Comparison of ENCODE assay signal across 12 mouse cellular contexts in genomic region chr7:110740188-110740587, GRCm38 (mm10). TPM values are rescaled to one million over a fixed set of nuclear protein-coding genes. Genes with fewer than 3 reads are reported as not detected.
DNase-seq lines count a peak whose midpoint lies in the region; ATAC-seq lines count a peak whose summit lies in the region.
"Had no signal": no experiment of that assay in that cellular context is flagged by ENCODE, and none has a peak within 500 bp of the region (broad histone marks: within the 10 kb centered on the region; RNA-seq: fewer than 3 reads in every experiment).

No protein-coding gene starts in this region.

- H3K9ac ChIP-seq in kidney, embryonic 15.5 days = no peak overlapping the region
- H3K9ac ChIP-seq in kidney, embryonic 14.5 days (ENCODE audit: low read depth, low read length) = no peak overlapping the region
- H3K9ac ChIP-seq in embryonic facial prominence, embryonic 15.5 days = no peak overlapping the region
- H3K9ac ChIP-seq: heart, embryonic 13.5 days; liver, embryonic 12.5 days had no signal

- no peak overlapping the region for H3K4me2 ChIP-seq in kidney, embryonic 15.5 days
- no peak overlapping the region for H3K4me2 ChIP-seq in kidney, embryonic 14.5 days (replicated peaks; ENCODE audit: low read depth, low read length)
- no peak overlapping the region for H3K4me2 ChIP-seq in embryonic facial prominence, embryonic 15.5 days (replicated peaks)
- H3K4me2 ChIP-seq: heart, embryonic 13.5 days; liver, embryonic 12.5 days had no signal

- H3K4me1 ChIP-seq in kidney, embryonic 15.5 days = peaks cover 29% of the 10 kb centered on the region
- H3K4me1 ChIP-seq in kidney, embryonic 14.5 days (ENCODE audit: control insufficient read depth, insufficient read depth, low read length) = peaks cover 14% of the 10 kb centered on the region
- peaks cover 13% of the 10 kb centered on the region for H3K4me1 ChIP-seq in embryonic facial prominence, embryonic 15.5 days
- 0 out of 2 replicates have a peak, but pooled peaks cover 4% of the 10 kb centered on the region for H3K4me1 ChIP-seq in heart, embryonic 10.5 days
- H3K4me1 ChIP-seq: liver, embryonic 12.5 days had no signal

- H3K36me3 ChIP-seq in kidney, embryonic 15.5 days = no peaks in the 10 kb centered on the region
- H3K36me3 ChIP-seq in kidney, embryonic 14.5 days (ENCODE audit: control insufficient read depth, insufficient read depth, low read length) = no peaks in the 10 kb centered on the region
- no peaks in the 10 kb centered on the region for H3K36me3 ChIP-seq in embryonic facial prominence, embryonic 15.5 days
- no peaks in the 10 kb centered on the region for H3K36me3 ChIP-seq in heart, embryonic 10.5 days
- H3K36me3 ChIP-seq: heart, embryonic 13.5 days; liver, embryonic 12.5 days had no signal

- no peaks in the 10 kb centered on the region; the same call in 1 of the 2 replicates for H3K9me3 ChIP-seq in kidney, embryonic 15.5 days (replicated peaks)
- H3K9me3 ChIP-seq in kidney, embryonic 14.5 days (ENCODE audit: control insufficient read depth, low read length) = no peaks in the 10 kb centered on the region
- H3K9me3 ChIP-seq in embryonic facial prominence, embryonic 15.5 days (replicated peaks) = no peaks in the 10 kb centered on the region
- no peaks in the 10 kb centered on the region for H3K9me3 ChIP-seq in heart, embryonic 10.5 days

- DNase-seq in Muller cell, postnatal 12 days (ENCODE audit: inconsistent ontology term) = peak; percentile 57
- DNase-seq in lung, postnatal 10 days = peak; percentile 41
- DNase-seq in heart, embryonic 10.5 days (ENCODE audit: low spot score) = no peak
- no peak for DNase-seq in urinary bladder, adult 2 months (ENCODE audit: low spot score)
- no peak for DNase-seq in frontal cortex, postnatal 10 days (ENCODE audit: low spot score in 2 of 2)
- DNase-seq: kidney, adult 11 months; right cerebral cortex, postnatal 25 days had no signal

- H3K4me3 ChIP-seq in kidney, embryonic 15.5 days (replicated peaks) = no peak overlapping the region
- H3K4me3 ChIP-seq in kidney, embryonic 14.5 days (ENCODE audit: low read length) = no peak overlapping the region
- no peak overlapping the region for H3K4me3 ChIP-seq in embryonic facial prominence, embryonic 15.5 days (replicated peaks)
- no peak overlapping the region for H3K4me3 ChIP-seq in heart, embryonic 10.5 days
- H3K4me3 ChIP-seq: heart, embryonic 13.5 days; liver, embryonic 12.5 days had no signal

- no peaks in the 10 kb centered on the region for H3K27me3 ChIP-seq in kidney, embryonic 15.5 days
- H3K27me3 ChIP-seq in kidney, embryonic 14.5 days (ENCODE audit: control insufficient read depth, insufficient read depth, low read length) = no peaks in the 10 kb centered on the region
- H3K27me3 ChIP-seq in embryonic facial prominence, embryonic 15.5 days = no peaks in the 10 kb centered on the region
- H3K27me3 ChIP-seq in heart, embryonic 10.5 days (ENCODE audit: insufficient read depth, poor library complexity, severe bottlenecking) = no peaks in the 10 kb centered on the region
- H3K27me3 ChIP-seq: heart, embryonic 13.5 days had no signal

- 57% methylated on average over 2 of the region's 2 CpGs for WGBS in kidney, embryonic 15.5 days
- WGBS in kidney, embryonic 14.5 days = 51% methylated on average over 2 of the region's 2 CpGs
- 39% methylated on average over 2 of the region's 2 CpGs for WGBS in embryonic facial prominence, embryonic 15.5 days
- 28% methylated on average over 2 of the region's 2 CpGs for WGBS in heart, embryonic 10.5 days

- no peak for ATAC-seq in kidney, embryonic 15.5 days (replicated peaks; ENCODE audit: low FRiP score)
- ATAC-seq in kidney, embryonic 14.5 days (ENCODE audit: low FRiP score, low TSS enrichment) = no peak
- no peak for ATAC-seq in embryonic facial prominence, embryonic 15.5 days (ENCODE audit: insufficient number of reproducible peaks, low FRiP score, low TSS enrichment, low read depth)
- ATAC-seq: liver, embryonic 12.5 days had no signal

- H3K27ac ChIP-seq in kidney, embryonic 15.5 days = peak overlapping the region; percentile 22; the same call in 1 of the 2 replicates
- no peak overlapping the region for H3K27ac ChIP-seq in kidney, embryonic 14.5 days (ENCODE audit: low read depth, low read length)
- H3K27ac ChIP-seq in embryonic facial prominence, embryonic 15.5 days (replicated peaks) = peak overlapping the region; percentile 58; the same call in 1 of the 2 replicates
- H3K27ac ChIP-seq in heart, embryonic 10.5 days = no peak overlapping the region
- H3K27ac ChIP-seq: heart, embryonic 13.5 days; liver, embryonic 12.5 days had no signal

RNA-seq across cellular contexts. Expression of gene Ampd3, which starts 27.8 kb away (rescaled TPM):
- 7.1 and 9.8 TPM in 2 replicates for polyA plus RNA-seq in kidney, embryonic 15.5 days (2015; fragmentation: Nextera tagmentation; extraction: Ambion mirVana)
- 3.2 and 4.5 TPM in 2 replicates for polyA plus RNA-seq in kidney, embryonic 14.5 days (2014; fragmentation: Nextera tagmentation; extraction: Ambion mirVana)
- 10.6 and 11.1 TPM in 2 replicates for polyA plus RNA-seq in embryonic facial prominence, embryonic 15.5 days (2015; fragmentation: Nextera tagmentation; extraction: Ambion mirVana)
- polyA plus RNA-seq in heart, embryonic 10.5 days (2016; fragmentation: Nextera tagmentation; extraction: Ambion mirVana) = 4.9 and 5.7 TPM in 2 replicates
- polyA plus RNA-seq in urinary bladder, adult 2 months (2012; rRNA removed) = 19.2 and 19.9 TPM in 2 replicates

Comparison
In these comparisons a context has a peak if more than half of its experiments do, and no peak if none do; other contexts are left out.
1. H3K27ac ChIP-seq: peak in kidney, embryonic 15.5 days (single experiment) and embryonic facial prominence, embryonic 15.5 days (single experiment); none in kidney, embryonic 14.5 days (single experiment) and heart, embryonic 10.5 days (single experiment).
2. DNase-seq: peak in Muller cell, postnatal 12 days (single experiment) and lung, postnatal 10 days (single experiment); none in heart, embryonic 10.5 days (single experiment), urinary bladder, adult 2 months (single experiment) and frontal cortex, postnatal 10 days (0 of 2).